ENCODE assay signal across 9 mouse cellular contexts in the genomic region with DNA sequence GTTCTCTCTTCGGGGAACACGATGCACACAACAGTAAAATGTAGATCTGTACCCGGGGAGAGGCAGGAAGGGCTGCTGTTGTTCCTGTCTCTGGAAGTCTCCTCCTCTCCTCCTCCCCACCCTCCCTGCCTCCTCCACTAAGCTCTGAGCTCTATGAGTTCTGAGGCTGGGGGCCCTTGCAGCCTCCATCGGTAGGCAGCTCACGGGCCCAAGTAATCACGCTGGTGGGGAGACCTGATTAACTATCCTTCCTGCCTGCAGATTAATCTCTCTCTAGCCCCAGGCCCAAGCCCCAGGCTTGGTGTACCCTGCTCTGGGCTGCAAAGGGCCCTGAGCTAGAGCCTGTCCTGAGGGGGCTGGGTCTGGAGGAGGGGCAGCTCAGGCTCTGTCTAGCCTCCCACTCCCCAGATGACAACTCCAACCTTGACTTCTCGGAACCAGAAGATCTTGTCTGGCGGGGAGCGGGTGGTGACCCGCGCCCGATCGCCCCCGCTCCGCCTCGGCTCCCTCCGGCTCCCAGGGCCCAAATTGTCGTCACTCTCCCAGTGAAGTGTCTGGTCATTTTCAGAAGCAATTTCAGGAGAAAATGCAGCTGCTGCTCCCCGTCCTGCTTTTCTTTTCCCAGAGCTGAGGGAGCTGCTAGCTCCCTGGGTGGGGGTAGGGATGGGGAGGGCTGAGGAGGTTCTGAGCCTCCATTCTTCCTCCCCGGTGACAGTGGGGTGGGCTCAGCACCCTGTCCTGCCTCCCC. TPM values are rescaled to one million over a fixed set of nuclear protein-coding genes. Genes with fewer than 3 reads are reported as not detected.
DNase-seq lines count a peak whose midpoint lies in the region; ATAC-seq and TF ChIP-seq lines count a peak whose summit lies in the region.
"Had no signal": no experiment of that assay in that cellular context is flagged by ENCODE, and none has a peak within 500 bp of the region (broad histone marks: within the 10 kb centered on the region; RNA-seq: fewer than 3 reads in every experiment).

No protein-coding gene starts in this region.

- H3K9ac ChIP-seq in heart, embryonic 16.5 days (ENCODE audit: low read length) = peak overlapping the region; percentile 18

- 0 out of 2 replicates have a peak, but pooled peaks cover 2% of the 10 kb centered on the region for H3K4me1 ChIP-seq in heart, embryonic 16.5 days (ENCODE audit: control insufficient read depth, insufficient read depth, low read length)
- H3K4me1 ChIP-seq in midbrain, embryonic 10.5 days = peaks cover 33% of the 10 kb centered on the region

- 11% methylated on average over 20 of the region's 20 CpGs for WGBS in heart, embryonic 16.5 days
- WGBS in midbrain, embryonic 10.5 days = 11% methylated on average over 20 of the region's 20 CpGs

- intact Hi-C loops in heart, postnatal 25 days (cut with DNase I) = no loop called here

- H3K4me3 ChIP-seq in heart, embryonic 16.5 days (ENCODE audit: low read length) = peak overlapping the region; percentile 5
- H3K4me3 ChIP-seq in midbrain, embryonic 10.5 days = peak overlapping the region; percentile 40

- DNase-seq in heart, adult 11 months = peak; percentile 95
- DNase-seq in heart, postnatal 25 days (ENCODE audit: low spot score) = no peak
- DNase-seq in brain, embryonic 14.5 days (ENCODE audit: low read depth) = peak; percentile 63
- DNase-seq in midbrain, embryonic 10.5 days (ENCODE audit: low spot score) = peak; percentile 44
- no peak for DNase-seq in urinary bladder, postnatal 36 days (ENCODE audit: low spot score in 2 of 2)
- no peak for DNase-seq in ovary, postnatal 10 days (ENCODE audit: low spot score)

- no peak for TF ChIP-seq POLR2A in brain, embryonic 14.5 days (IDR thresholded peaks at IDR 0.05; ENCODE audit: borderline replicate concordance, extremely low read depth, insufficient read depth, insufficient read length, poor library complexity, severe bottlenecking)

- TF ChIP-seq CTCF in brain, embryonic 14.5 days (IDR thresholded peaks at IDR 0.05; ENCODE audit: borderline replicate concordance, extremely low read depth, insufficient read depth, insufficient read length) = no peak

- H3K27me3 ChIP-seq in heart, embryonic 16.5 days (ENCODE audit: control insufficient read depth, insufficient read depth, low read length) = peaks cover 26% of the 10 kb centered on the region
- H3K27me3 ChIP-seq in midbrain, embryonic 10.5 days (ENCODE audit: low read depth, poor library complexity, severe bottlenecking) = peaks cover 67% of the 10 kb centered on the region

- no peaks in the 10 kb centered on the region for H3K9me3 ChIP-seq in heart, embryonic 16.5 days (replicated peaks; ENCODE audit: control insufficient read depth, low read length)
- H3K9me3 ChIP-seq in midbrain, embryonic 10.5 days (replicated peaks) = no peaks in the 10 kb centered on the region

- no peak; the same call in 1 of the 2 replicates for ATAC-seq in heart, embryonic 16.5 days (replicated peaks; ENCODE audit: extremely low read depth, insufficient read depth, low FRiP score)
- ATAC-seq in CD4-positive, CD25-positive, alpha-beta regulatory T cell, adult 4 months = no peak

- H3K4me2 ChIP-seq in heart, embryonic 16.5 days (ENCODE audit: low read depth, low read length) = peak overlapping the region; percentile 51

- H3K36me3 ChIP-seq in heart, embryonic 16.5 days (ENCODE audit: control insufficient read depth, insufficient read depth) = no peaks in the 10 kb centered on the region
- H3K36me3 ChIP-seq in midbrain, embryonic 10.5 days = no peaks in the 10 kb centered on the region

- H3K27ac ChIP-seq in heart, embryonic 16.5 days (ENCODE audit: low read length) = no peak overlapping the region
- H3K27ac ChIP-seq in midbrain, embryonic 10.5 days (replicated peaks) = peak overlapping the region; percentile 76

RNA-seq across cellular contexts. Expression of gene Tac2, which starts 2.4 kb away (rescaled TPM):
- total RNA-seq in heart, postnatal 25 days (2021) = not detected
- polyA plus RNA-seq in brain, embryonic 14.5 days (2012; rRNA removed) = 0.74 and 2.1 TPM in 2 replicates
- 0.74 TPM in 1 of 2 replicates, not detected in the other for polyA plus RNA-seq in heart, embryonic 16.5 days (2015; fragmentation: Nextera tagmentation; extraction: Ambion mirVana)
- not detected in 2 replicates for polyA plus RNA-seq in midbrain, embryonic 10.5 days (2016; fragmentation: Nextera tagmentation; extraction: Ambion mirVana)
- polyA plus RNA-seq in CD4-positive, CD25-positive, alpha-beta regulatory T cell, adult 4 months (2017; shearing (Covaris generic)) = not detected
- total RNA-seq: hematopoietic stem cell, adult 5-6 weeks had no signal

RNA-seq across cellular contexts. Expression of gene Myo1a, which starts 16.9 kb away (rescaled TPM):
- total RNA-seq in heart, postnatal 25 days (2021) = under 1 TPM in 1 of 2 experiments, not detected in 1; 0.10 TPM
- 2.0 and 2.6 TPM in 2 replicates for polyA plus RNA-seq in brain, embryonic 14.5 days (2012; rRNA removed)
- 0.21 and 1.8 TPM in 2 replicates for polyA plus RNA-seq in heart, embryonic 16.5 days (2015; fragmentation: Nextera tagmentation; extraction: Ambion mirVana)
- 0.41 and 0.69 TPM in 2 replicates for polyA plus RNA-seq in midbrain, embryonic 10.5 days (2016; fragmentation: Nextera tagmentation; extraction: Ambion mirVana)
- polyA plus RNA-seq in CD4-positive, CD25-positive, alpha-beta regulatory T cell, adult 4 months (2017; shearing (Covaris generic)) = not detected
- total RNA-seq: hematopoietic stem cell, adult 5-6 weeks had no signal

RNA-seq across cellular contexts. Expression of gene Zbtb39, which starts 17.5 kb away (rescaled TPM):
- total RNA-seq in heart, postnatal 25 days (2021) = 1 to 10 TPM; 6.8 to 8.3 TPM
- 14.9 and 18.7 TPM in 2 replicates for polyA plus RNA-seq in brain, embryonic 14.5 days (2012; rRNA removed)
- polyA plus RNA-seq in heart, embryonic 16.5 days (2015; fragmentation: Nextera tagmentation; extraction: Ambion mirVana) = 1.4 and 1.6 TPM in 2 replicates
- polyA plus RNA-seq in midbrain, embryonic 10.5 days (2016; fragmentation: Nextera tagmentation; extraction: Ambion mirVana) = 4.3 and 4.7 TPM in 2 replicates
- polyA plus RNA-seq in CD4-positive, CD25-positive, alpha-beta regulatory T cell, adult 4 months (2017; shearing (Covaris generic)) = under 1 TPM; 0.57 to 0.81 TPM

RNA-seq across cellular contexts. Expression of gene Gpr182, which starts 29.7 kb away (rescaled TPM):
- total RNA-seq in heart, postnatal 25 days (2021) = 1 to 10 TPM; 3.4 to 3.8 TPM
- polyA plus RNA-seq in brain, embryonic 14.5 days (2012; rRNA removed) = 0.83 and 1.2 TPM in 2 replicates
- polyA plus RNA-seq in heart, embryonic 16.5 days (2015; fragmentation: Nextera tagmentation; extraction: Ambion mirVana) = 16.1 and 19.0 TPM in 2 replicates
- 0.32 and 0.40 TPM in 2 replicates for polyA plus RNA-seq in midbrain, embryonic 10.5 days (2016; fragmentation: Nextera tagmentation; extraction: Ambion mirVana)
- polyA plus RNA-seq in CD4-positive, CD25-positive, alpha-beta regulatory T cell, adult 4 months (2017; shearing (Covaris generic)) = under 1 TPM in 1 of 2 experiments, not detected in 1; 0.29 TPM
- total RNA-seq: hematopoietic stem cell, adult 5-6 weeks had no signal

RNA-seq across cellular contexts. Expression of gene Rdh1, which starts 37.7 kb away (rescaled TPM):
- total RNA-seq in heart, postnatal 25 days (2021) = under 1 TPM in 1 of 2 experiments, not detected in 1; 0.08 TPM
- 0.06 and 0.12 TPM in 2 replicates for polyA plus RNA-seq in brain, embryonic 14.5 days (2012; rRNA removed)
- not detected in 2 replicates for polyA plus RNA-seq in heart, embryonic 16.5 days (2015; fragmentation: Nextera tagmentation; extraction: Ambion mirVana)
- polyA plus RNA-seq in midbrain, embryonic 10.5 days (2016; fragmentation: Nextera tagmentation; extraction: Ambion mirVana) = 0.02 and 0.04 TPM in 2 replicates
- under 1 TPM in 1 of 2 experiments, not detected in 1; 0.27 TPM for polyA plus RNA-seq in CD4-positive, CD25-positive, alpha-beta regulatory T cell, adult 4 months (2017; shearing (Covaris generic))
- total RNA-seq: hematopoietic stem cell, adult 5-6 weeks had no signal

Comparison
In these comparisons a context has a peak if more than half of its experiments do, and no peak if none do; other contexts are left out.
1. DNase-seq: peak in heart, adult 11 months (single experiment), brain, embryonic 14.5 days (single experiment) and midbrain, embryonic 10.5 days (single experiment); none in heart, postnatal 25 days (single experiment), urinary bladder, postnatal 36 days (0 of 2) and ovary, postnatal 10 days (single experiment).